Comparison of ENCODE assay signal across 8 mouse cellular contexts in genomic region chr4:109000961-109001360, GRCm38 (mm10). TPM values are rescaled to one million over a fixed set of nuclear protein-coding genes. Genes with fewer than 3 reads are reported as not detected.
DNase-seq lines count a peak whose midpoint lies in the region; ATAC-seq and TF ChIP-seq lines count a peak whose summit lies in the region.

No protein-coding gene starts in this region.

- peak overlapping the region; percentile 86 for H3K9ac ChIP-seq in lung, embryonic 14.5 days
- H3K9ac ChIP-seq in hindbrain, embryonic 12.5 days: peak overlapping the region; percentile 87

- no peak for TF ChIP-seq POLR2A in cortical plate, adult 2 months (IDR thresholded peaks at IDR 0.05; ENCODE audit: extremely low read depth, insufficient read depth, low read length)

- peak overlapping the region; percentile 92 for H3K27ac ChIP-seq in lung, embryonic 14.5 days (ENCODE audit: low read depth)
- peak overlapping the region; percentile 66 for H3K27ac ChIP-seq in cortical plate, adult 2 months (ENCODE audit: insufficient read depth, low read length)
- peak overlapping the region; percentile 86 for H3K27ac ChIP-seq in hindbrain, embryonic 12.5 days
- peak overlapping the region; percentile 91 for H3K27ac ChIP-seq in midbrain, embryonic 10.5 days (replicated peaks)

- no peak for DNase-seq in lung, embryonic 14.5 days
- no peak for DNase-seq in lung, postnatal 25 days (ENCODE audit: low spot score)
- no peak for DNase-seq in midbrain, embryonic 10.5 days (ENCODE audit: low spot score)
- DNase-seq in frontal cortex, postnatal 10 days (ENCODE audit: low spot score in 2 of 2): no peak
- DNase-seq in left cerebral cortex, adult 8-10 months (ENCODE audit: low spot score in 2 of 2): no peak
- DNase-seq in left cerebral cortex, postnatal 10 days (ENCODE audit: extremely low spot score in 1 of 2, low spot score in 2 of 2): no peak

- intact Hi-C loops in left cerebral cortex, postnatal 10 days (cut with DNase I): no loop called here

- H3K4me1 ChIP-seq in lung, embryonic 14.5 days (ENCODE audit: insufficient read depth): 0 out of 2 replicates have a peak, but pooled peaks cover 9% of the 10 kb centered on the region
- peaks cover 2% of the 10 kb centered on the region for H3K4me1 ChIP-seq in cortical plate, adult 2 months (ENCODE audit: control insufficient read depth, insufficient read depth, low read length)
- H3K4me1 ChIP-seq in hindbrain, embryonic 12.5 days: peaks cover 17% of the 10 kb centered on the region
- peaks cover 17% of the 10 kb centered on the region for H3K4me1 ChIP-seq in midbrain, embryonic 10.5 days

- no peaks in the 10 kb centered on the region for H3K27me3 ChIP-seq in lung, embryonic 14.5 days (ENCODE audit: insufficient read depth, low read length)
- H3K27me3 ChIP-seq in hindbrain, embryonic 12.5 days: no peaks in the 10 kb centered on the region
- no peaks in the 10 kb centered on the region for H3K27me3 ChIP-seq in midbrain, embryonic 10.5 days (ENCODE audit: low read depth, poor library complexity, severe bottlenecking)

- peaks cover 9% of the 10 kb centered on the region; the same call in 1 of the 2 replicates for H3K36me3 ChIP-seq in lung, embryonic 14.5 days (ENCODE audit: insufficient read depth)
- H3K36me3 ChIP-seq in hindbrain, embryonic 12.5 days: peaks cover 9% of the 10 kb centered on the region
- peaks cover 20% of the 10 kb centered on the region for H3K36me3 ChIP-seq in midbrain, embryonic 10.5 days

- WGBS in lung, embryonic 14.5 days: under 1% methylated on average over 18 of the region's 18 CpGs
- under 1% methylated on average over 18 of the region's 18 CpGs for WGBS in hindbrain, embryonic 12.5 days
- under 1% methylated on average over 18 of the region's 18 CpGs for WGBS in midbrain, embryonic 10.5 days

- ATAC-seq in lung, embryonic 14.5 days (ENCODE audit: insufficient read depth): peak; percentile 23; the same call in 1 of the 2 replicates
- ATAC-seq in hindbrain, embryonic 12.5 days (ENCODE audit: low FRiP score): no peak; the same call in 1 of the 2 replicates

- no peaks in the 10 kb centered on the region for H3K9me3 ChIP-seq in lung, embryonic 14.5 days (ENCODE audit: low read depth, low read length)
- no peaks in the 10 kb centered on the region for H3K9me3 ChIP-seq in hindbrain, embryonic 12.5 days (replicated peaks)
- H3K9me3 ChIP-seq in midbrain, embryonic 10.5 days (replicated peaks): no peaks in the 10 kb centered on the region

- H3K4me2 ChIP-seq in lung, embryonic 14.5 days: peak overlapping the region; percentile 78
- H3K4me2 ChIP-seq in hindbrain, embryonic 12.5 days (replicated peaks): peak overlapping the region; percentile 91

- no peak for TF ChIP-seq CTCF in lung, embryonic 14.5 days (IDR thresholded peaks at IDR 0.05; ENCODE audit: low read depth)
- TF ChIP-seq CTCF in cortical plate, adult 2 months (IDR thresholded peaks at IDR 0.05; ENCODE audit: extremely low read depth, insufficient read depth, low read length): no peak

- peak overlapping the region; percentile 85 for H3K4me3 ChIP-seq in lung, embryonic 14.5 days (ENCODE audit: low read depth, low read length)
- H3K4me3 ChIP-seq in cortical plate, adult 2 months (ENCODE audit: insufficient read depth, low read length): peak overlapping the region; percentile 80
- peak overlapping the region; percentile 90 for H3K4me3 ChIP-seq in hindbrain, embryonic 12.5 days
- H3K4me3 ChIP-seq in midbrain, embryonic 10.5 days: peak overlapping the region; percentile 65

RNA-seq across cellular contexts. Expression of gene Nrd1, which starts 0.5 kb away (rescaled TPM):
- 49.6 and 51.4 TPM in 2 replicates for polyA plus RNA-seq in lung, embryonic 14.5 days (2014; fragmentation: Nextera tagmentation; extraction: Ambion mirVana)
- 152 and 158 TPM in 2 replicates for polyA plus RNA-seq in cortical plate, adult 2 months (2012; rRNA removed)
- polyA plus RNA-seq in hindbrain, embryonic 12.5 days (2016; fragmentation: Nextera tagmentation; extraction: Ambion mirVana): 113 and 120 TPM in 2 replicates
- polyA plus RNA-seq in midbrain, embryonic 10.5 days (2016; fragmentation: Nextera tagmentation; extraction: Ambion mirVana): 68.3 and 78.8 TPM in 2 replicates
- 100 to 1,000 TPM; 118 to 137 (median 123) TPM for total RNA-seq in left cerebral cortex, adult 8-10 months (2022)
- 100 to 1,000 TPM; 155 to 157 TPM for total RNA-seq in left cerebral cortex, postnatal 10 days (2021)
